Mouse (Mus musculus) limb, embryonic 10.5 days (tissue): ENCODE results near the gene Drc1. TPM values are rescaled to one million over a fixed set of nuclear protein-coding genes. Genes with fewer than 3 reads are reported as not detected.

Source experiments
- DNase-seq: peaks from one replicate; pipeline ENCODE4 v3.0.0-alpha.2; 2017; ENCODE audit warnings: low spot score
- H3K27ac ChIP-seq: fragments of 300-500 bp; sonication (generic); 2 replicates; pipeline ENCODE4 v1.5.1; 2016; ENCODE audit warnings: mild to moderate bottlenecking
- H3K27me3 ChIP-seq: fragments of 300-500 bp; sonication (generic); 2 replicates; pipeline ENCODE4 v1.6.1; 2016; ENCODE audit warnings: low read depth, mild to moderate bottlenecking; ENCODE audit not compliant: poor library complexity, severe bottlenecking
- H3K36me3 ChIP-seq: fragments of 300-500 bp; sonication (generic); 2 replicates; pipeline ENCODE4 v1.6.1; 2016; ENCODE audit warnings: mild to moderate bottlenecking, moderate library complexity
- H3K4me1 ChIP-seq: fragments of 300-500 bp; sonication (generic); 2 replicates; pipeline ENCODE4 v1.6.1; 2016
- H3K4me3 ChIP-seq: fragments of 300-500 bp; sonication (generic); 2 replicates; pipeline ENCODE4 v1.5.1; 2016; ENCODE audit warnings: mild to moderate bottlenecking, moderate library complexity
- H3K9me3 ChIP-seq: fragments of 300-500 bp; sonication (generic); replicated peaks from 2 replicates; pipeline ENCODE4 v1.6.1; 2016; ENCODE audit warnings: mild to moderate bottlenecking
- WGBS: fragments of 180-500 bp; shearing (Covaris S2); methylation state at CpG from one replicate; pipeline ENCODE4 v1.1.7; 2016; 5-methylcytosine and 5-hydroxymethylcytosine counted together
- polyA plus RNA-seq: library from polyadenylated mRNA; unstranded; fragments of >200 nt; fragmentation: Nextera tagmentation; extraction: Ambion mirVana; gene quantifications from 2 replicates; pipeline ENCODE4 v1.2.1, GENCODE M21; 2016

The Drc1 gene
- polyA plus RNA-seq: 0.28 TPM in 1 of 2 replicates, not detected in the other

GRCm38 (mm10) chr5:30281291-30281732 lies at the start of gene Drc1:
Drc1 (plus strand) TSS chr5:30281388.
- 5% methylated on average over 26 of the region's 26 CpGs for WGBS
- H3K9me3 ChIP-seq: 0 out of 2 replicates have a peak, but pooled peaks cover 2% of the 10 kb centered on the region
- peak within 1 kb of the TSS; percentile 28; the same call in 1 of the 2 replicates for H3K27ac ChIP-seq
- H3K4me3 ChIP-seq: peak within 1 kb of the TSS; percentile 58
- H3K27me3 ChIP-seq: peaks cover 13% of the 10 kb centered on the region; the same call in 1 of the 2 replicates
- peak; percentile 70 for DNase-seq
- H3K36me3 ChIP-seq: no peaks in the 10 kb centered on the region
- H3K4me1 ChIP-seq: peaks cover 10% of the 10 kb centered on the region

- Histone ChIP-seq H3K4me3 (peak overlapping the region; percentile 83), H3K27me3 (no peaks in the 10 kb centered on the region), H3K36me3 (peaks cover 17% of the 10 kb centered on the region), H3K9me3 (no peaks in the 10 kb centered on the region; the same call in 1 of the 2 replicates), H3K4me1 (peaks cover 21% of the 10 kb centered on the region), H3K27ac (peak overlapping the region; percentile 89)
- 59% methylated on average over 16 of the region's 16 CpGs for WGBS
- no peak for DNase-seq
These were observed 49.3 kb upstream of the Drc1 start for GRCm38 (mm10) chr5:30231891-30232270.

GRCm38 (mm10) chr5:30232271-30232971 lies 48.8 kb upstream of the Drc1 start, which contains the start of gene Selenoi:
Selenoi (plus strand) TSS chr5:30232581.
- peaks cover 21% of the 10 kb centered on the region for H3K4me1 ChIP-seq
- peak; percentile 97 for DNase-seq
- peak within 1 kb of the TSS; percentile 83 for H3K4me3 ChIP-seq
- peaks cover 17% of the 10 kb centered on the region for H3K36me3 ChIP-seq
- H3K27ac ChIP-seq: peak within 1 kb of the TSS; percentile 89
- no peaks in the 10 kb centered on the region for H3K27me3 ChIP-seq
- no peaks in the 10 kb centered on the region; the same call in 1 of the 2 replicates for H3K9me3 ChIP-seq
- 3% methylated on average over 71 of the region's 71 CpGs for WGBS

- Histone ChIP-seq H3K27me3 (no peaks in the 10 kb centered on the region), H3K36me3 (peaks cover 20% of the 10 kb centered on the region), H3K27ac (peak overlapping the region; percentile 89), H3K4me1 (peaks cover 21% of the 10 kb centered on the region), H3K4me3 (peak overlapping the region; percentile 83), H3K9me3 (no peaks in the 10 kb centered on the region; the same call in 1 of the 2 replicates)
- WGBS: 6% methylated on average over 15 of the region's 15 CpGs
- no peak for DNase-seq
These were observed 48.1 kb upstream of the Drc1 start for GRCm38 (mm10) chr5:30233042-30233441.

GRCm38 (mm10) chr5:30233979-30234378 lies 47.2 kb upstream of the Drc1 start:
- H3K9me3 ChIP-seq: no peaks in the 10 kb centered on the region; the same call in 1 of the 2 replicates
- H3K4me3 ChIP-seq: peak overlapping the region; percentile 83; the same call in 1 of the 2 replicates
- DNase-seq: no peak
- no peak overlapping the region for H3K27ac ChIP-seq
- H3K36me3 ChIP-seq: peaks cover 28% of the 10 kb centered on the region
- peaks cover 21% of the 10 kb centered on the region for H3K4me1 ChIP-seq
- H3K27me3 ChIP-seq: no peaks in the 10 kb centered on the region
- 84% methylated on average over 8 of the region's 8 CpGs for WGBS

- WGBS: 83% methylated on average over 2 of the region's 2 CpGs
- no peaks in the 10 kb centered on the region for H3K9me3 ChIP-seq
- no peak overlapping the region for H3K4me3 ChIP-seq
- H3K27me3 ChIP-seq: no peaks in the 10 kb centered on the region
- H3K4me1 ChIP-seq: peaks cover 21% of the 10 kb centered on the region
- peaks cover 23% of the 10 kb centered on the region for H3K36me3 ChIP-seq
- DNase-seq: no peak
- no peak overlapping the region for H3K27ac ChIP-seq
These were observed 45.5 kb upstream of the Drc1 start for GRCm38 (mm10) chr5:30235641-30236126.

- no peak for DNase-seq
These were observed 42.7 kb upstream of the Drc1 start for GRCm38 (mm10) chr5:30238533-30238932.

GRCm38 (mm10) chr5:30240552-30240951 lies 40.6 kb upstream of the Drc1 start:
- no peak overlapping the region for H3K27ac ChIP-seq
- H3K27me3 ChIP-seq: no peaks in the 10 kb centered on the region
- 87% methylated on average over 7 of the region's 7 CpGs for WGBS
- H3K9me3 ChIP-seq: no peaks in the 10 kb centered on the region
- peaks cover 19% of the 10 kb centered on the region for H3K36me3 ChIP-seq
- peaks cover 10% of the 10 kb centered on the region for H3K4me1 ChIP-seq
- H3K4me3 ChIP-seq: no peak overlapping the region
- no peak for DNase-seq

More at GRCm38 (mm10) chr5:30238533-30238932, 42.7 kb upstream of the Drc1 start:
- H3K36me3 ChIP-seq: peaks cover 19% of the 10 kb centered on the region
- WGBS: 96% methylated on average over 5 of the region's 5 CpGs
- H3K27me3 ChIP-seq: no peaks in the 10 kb centered on the region
- H3K27ac ChIP-seq: no peak overlapping the region
- no peak overlapping the region for H3K4me3 ChIP-seq
- peaks cover 10% of the 10 kb centered on the region for H3K4me1 ChIP-seq
- no peaks in the 10 kb centered on the region for H3K9me3 ChIP-seq

GRCm38 (mm10) chr5:30242410-30242809 lies 38.8 kb upstream of the Drc1 start:
- no peaks in the 10 kb centered on the region for H3K9me3 ChIP-seq
- peaks cover 18% of the 10 kb centered on the region for H3K36me3 ChIP-seq
- H3K27me3 ChIP-seq: no peaks in the 10 kb centered on the region
- WGBS: 67% methylated on average over 1 of the region's 1 CpGs
- no peak overlapping the region for H3K4me3 ChIP-seq
- DNase-seq: no peak
- H3K27ac ChIP-seq: no peak overlapping the region
- peaks cover 10% of the 10 kb centered on the region for H3K4me1 ChIP-seq

- DNase-seq: no peak
- peaks cover 14% of the 10 kb centered on the region; the same call in 1 of the 2 replicates for H3K36me3 ChIP-seq
- H3K4me1 ChIP-seq: peaks cover 10% of the 10 kb centered on the region
- no peaks in the 10 kb centered on the region for H3K27me3 ChIP-seq
- H3K27ac ChIP-seq: no peak overlapping the region
- no peak overlapping the region for H3K4me3 ChIP-seq
- WGBS: 69% methylated on average over 9 of the region's 9 CpGs
- no peaks in the 10 kb centered on the region for H3K9me3 ChIP-seq
These were observed 37.4 kb upstream of the Drc1 start for GRCm38 (mm10) chr5:30243741-30244140.

- Histone ChIP-seq H3K9me3 (no peaks in the 10 kb centered on the region), H3K4me1 (peaks cover 10% of the 10 kb centered on the region), H3K36me3 (peaks cover 20% of the 10 kb centered on the region), H3K27ac (no peak overlapping the region), H3K4me3 (no peak overlapping the region), H3K27me3 (no peaks in the 10 kb centered on the region)
- DNase-seq: no peak
- 97% methylated on average over 9 of the region's 9 CpGs for WGBS
These were observed 35.2 kb upstream of the Drc1 start for GRCm38 (mm10) chr5:30245861-30246416.

- Histone ChIP-seq H3K4me3 (no peak overlapping the region), H3K4me1 (peaks cover 10% of the 10 kb centered on the region), H3K9me3 (no peaks in the 10 kb centered on the region), H3K36me3 (peaks cover 32% of the 10 kb centered on the region), H3K27ac (no peak overlapping the region), H3K27me3 (no peaks in the 10 kb centered on the region)
- WGBS: 98% methylated on average over 1 of the region's 1 CpGs
- no peak for DNase-seq
These were observed 33.5 kb upstream of the Drc1 start for GRCm38 (mm10) chr5:30247666-30248065.
